Mouse (Mus musculus): ENCODE results near the gene Ergic1. TPM values are rescaled to one million over a fixed set of nuclear protein-coding genes. Genes with fewer than 3 reads are reported as not detected.

The Ergic1 gene
- polyA plus RNA-seq, 1 experiment from 2014 or later, result 33.8 TPM

- Histone ChIP-seq H3K36me3 (replicated peaks) (peaks cover 17% of the 10 kb centered on the region), H3K27me3 (no peaks in the 10 kb centered on the region), H3K4me2 (no peak overlapping the region), H3K9me3 (replicated peaks) (no peaks in the 10 kb centered on the region), H3K27ac (replicated peaks) (no peak overlapping the region), H3K9ac (no peak overlapping the region), H3K4me1 (replicated peaks) (peaks cover 49% of the 10 kb centered on the region), H3K4me3 (replicated peaks) (no peak overlapping the region)
- no peak for ATAC-seq (ENCODE audit: insufficient read depth)
- WGBS (ENCODE audit: insufficient replicate concordance), result 85% methylated on average over 6 of the region's 6 CpGs
Measured at GRCm38 (mm10) chr17:26563476-26563875, 2.2 kb downstream of the Ergic1 start.

DNA sequence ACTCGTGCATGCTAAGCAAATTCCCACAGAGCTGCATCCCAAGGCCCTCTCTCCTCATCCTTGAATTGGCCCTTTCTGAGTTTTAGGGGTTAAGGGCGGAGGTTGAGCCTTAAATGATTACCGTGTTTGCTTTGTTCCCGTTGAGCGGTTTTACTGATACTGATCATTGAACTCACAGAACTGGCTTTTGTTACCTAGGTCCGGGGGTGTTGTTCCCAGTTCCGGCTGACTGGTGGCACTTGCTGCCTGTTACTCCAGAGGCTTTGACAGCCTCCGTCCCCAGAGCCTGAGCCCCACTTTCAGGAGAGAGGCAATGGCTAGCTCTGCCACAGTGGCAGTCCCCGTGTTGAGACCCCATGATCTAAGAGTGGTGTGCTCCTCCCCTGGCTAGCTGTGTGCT lies 3.1 kb downstream of the Ergic1 start:
- Histone ChIP-seq H3K4me3 (replicated peaks) (no peak overlapping the region), H3K4me2 (0 out of 2 replicates have a peak overlapping the region, but pooled peaks have one; percentile 12), H3K36me3 (replicated peaks) (peaks cover 20% of the 10 kb centered on the region), H3K9me3 (replicated peaks) (no peaks in the 10 kb centered on the region), H3K4me1 (replicated peaks) (peaks cover 44% of the 10 kb centered on the region), H3K9ac (no peak overlapping the region), H3K27me3 (no peaks in the 10 kb centered on the region), H3K27ac (replicated peaks) (no peak overlapping the region)
- WGBS (ENCODE audit: insufficient replicate concordance), result 66% methylated on average over 9 of the region's 9 CpGs
- no peak for ATAC-seq (ENCODE audit: insufficient read depth)

- Histone ChIP-seq H3K27ac (replicated peaks) (no peak overlapping the region), H3K36me3 (replicated peaks) (peaks cover 20% of the 10 kb centered on the region), H3K9ac (no peak overlapping the region), H3K4me1 (replicated peaks) (peaks cover 44% of the 10 kb centered on the region), H3K4me3 (replicated peaks) (no peak overlapping the region), H3K9me3 (replicated peaks) (no peaks in the 10 kb centered on the region), H3K27me3 (no peaks in the 10 kb centered on the region), H3K4me2 (no peak overlapping the region)
- ATAC-seq (ENCODE audit: insufficient read depth), result no peak
- 65% methylated on average over 8 of the region's 8 CpGs for WGBS (ENCODE audit: insufficient replicate concordance)
Measured at GRCm38 (mm10) chr17:26567142-26567817, 6.0 kb downstream of the Ergic1 start.

GRCm38 (mm10) chr17:26567818-26568173 lies 6.5 kb downstream of the Ergic1 start:
- H3K27me3 ChIP-seq, result no peaks in the 10 kb centered on the region
- ATAC-seq (ENCODE audit: insufficient read depth), result no peak
- no peak overlapping the region for H3K4me3 ChIP-seq (replicated peaks)
- peaks cover 39% of the 10 kb centered on the region for H3K4me1 ChIP-seq (replicated peaks)
- 82% methylated on average over 4 of the region's 4 CpGs for WGBS (ENCODE audit: insufficient replicate concordance)
- H3K9ac ChIP-seq, result no peak overlapping the region
- H3K36me3 ChIP-seq (replicated peaks), result peaks cover 20% of the 10 kb centered on the region
- no peak overlapping the region for H3K4me2 ChIP-seq
- H3K9me3 ChIP-seq (replicated peaks), result no peaks in the 10 kb centered on the region
- H3K27ac ChIP-seq (replicated peaks), result no peak overlapping the region

GRCm38 (mm10) chr17:26569594-26570350 lies 8.5 kb downstream of the Ergic1 start:
- H3K9ac ChIP-seq, result no peak overlapping the region
- H3K4me3 ChIP-seq (replicated peaks), result no peak overlapping the region
- peaks cover 32% of the 10 kb centered on the region for H3K4me1 ChIP-seq (replicated peaks)
- 74% methylated on average over 4 of the region's 4 CpGs for WGBS (ENCODE audit: insufficient replicate concordance)
- no peaks in the 10 kb centered on the region for H3K27me3 ChIP-seq
- no peak overlapping the region for H3K27ac ChIP-seq (replicated peaks)
- H3K4me2 ChIP-seq, result no peak overlapping the region
- no peaks in the 10 kb centered on the region for H3K9me3 ChIP-seq (replicated peaks)
- no peak for ATAC-seq (ENCODE audit: insufficient read depth)
- peaks cover 15% of the 10 kb centered on the region for H3K36me3 ChIP-seq (replicated peaks)

DNA sequence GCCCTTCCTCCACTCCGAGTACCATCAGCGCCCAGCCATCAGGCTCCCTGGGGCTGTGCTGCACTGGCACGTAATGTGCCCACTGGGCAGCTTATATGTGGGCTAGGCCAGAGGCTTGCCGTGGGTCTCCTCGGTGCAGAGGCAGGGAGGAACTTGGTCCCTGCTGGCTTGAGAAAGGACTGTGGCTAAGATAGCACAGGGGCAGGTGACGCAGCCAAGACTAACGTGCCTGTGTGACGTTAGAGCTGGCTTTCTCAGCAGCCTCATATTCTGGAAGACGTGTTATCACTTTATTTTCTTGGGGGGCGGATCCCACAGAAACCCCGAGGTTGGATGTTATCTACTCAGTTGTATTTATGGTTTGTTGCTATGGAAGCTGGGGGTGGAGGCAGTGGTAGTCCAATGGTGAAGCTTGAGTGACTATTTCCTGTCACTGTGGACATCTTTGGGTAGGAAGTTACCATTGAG lies 9.4 kb downstream of the Ergic1 start:
- no peak overlapping the region for H3K9ac ChIP-seq
- peaks cover 15% of the 10 kb centered on the region for H3K36me3 ChIP-seq (replicated peaks)
- H3K4me2 ChIP-seq, result peak overlapping the region; percentile 9; the same call in 1 of the 2 replicates
- 0 out of 2 replicates have a peak, but pooled peaks have one; percentile 46 for ATAC-seq (ENCODE audit: insufficient read depth)
- H3K27me3 ChIP-seq, result no peaks in the 10 kb centered on the region
- WGBS (ENCODE audit: insufficient replicate concordance), result 27% methylated on average over 11 of the region's 11 CpGs
- H3K27ac ChIP-seq (replicated peaks), result peak overlapping the region; percentile 53
- H3K9me3 ChIP-seq (replicated peaks), result no peaks in the 10 kb centered on the region
- H3K4me1 ChIP-seq (replicated peaks), result peaks cover 38% of the 10 kb centered on the region
- no peak overlapping the region for H3K4me3 ChIP-seq (replicated peaks)

GRCm38 (mm10) chr17:26571377-26571776 lies 10.1 kb downstream of the Ergic1 start:
- no peaks in the 10 kb centered on the region for H3K9me3 ChIP-seq (replicated peaks)
- no peak overlapping the region; the same call in 1 of the 2 replicates for H3K27ac ChIP-seq (replicated peaks)
- no peak overlapping the region for H3K4me2 ChIP-seq
- H3K27me3 ChIP-seq, result no peaks in the 10 kb centered on the region
- no peak overlapping the region for H3K9ac ChIP-seq
- H3K36me3 ChIP-seq (replicated peaks), result peaks cover 13% of the 10 kb centered on the region
- peaks cover 45% of the 10 kb centered on the region for H3K4me1 ChIP-seq (replicated peaks)
- ATAC-seq (ENCODE audit: insufficient read depth), result peak; percentile 55
- WGBS (ENCODE audit: insufficient replicate concordance), result 58% methylated on average over 3 of the region's 3 CpGs
- H3K4me3 ChIP-seq (replicated peaks), result no peak overlapping the region

- Histone ChIP-seq H3K9ac (no peak overlapping the region), H3K4me1 (replicated peaks) (peaks cover 54% of the 10 kb centered on the region), H3K27me3 (no peaks in the 10 kb centered on the region), H3K4me2 (no peak overlapping the region), H3K4me3 (replicated peaks) (no peak overlapping the region), H3K9me3 (replicated peaks) (no peaks in the 10 kb centered on the region), H3K27ac (replicated peaks) (no peak overlapping the region), H3K36me3 (replicated peaks) (peaks cover 13% of the 10 kb centered on the region)
- no peak for ATAC-seq (ENCODE audit: insufficient read depth)
- WGBS (ENCODE audit: insufficient replicate concordance), result 77% methylated on average over 11 of the region's 11 CpGs
Measured at GRCm38 (mm10) chr17:26572265-26572664, 11.0 kb downstream of the Ergic1 start.

- Histone ChIP-seq H3K36me3 (replicated peaks) (no peaks in the 10 kb centered on the region; the same call in 1 of the 2 replicates), H3K4me3 (replicated peaks) (no peak overlapping the region), H3K9me3 (replicated peaks) (no peaks in the 10 kb centered on the region), H3K4me2 (no peak overlapping the region), H3K4me1 (replicated peaks) (peaks cover 56% of the 10 kb centered on the region), H3K9ac (no peak overlapping the region), H3K27ac (replicated peaks) (no peak overlapping the region), H3K27me3 (no peaks in the 10 kb centered on the region)
- no peak for ATAC-seq (ENCODE audit: insufficient read depth)
- WGBS (ENCODE audit: insufficient replicate concordance), result 80% methylated on average over 11 of the region's 11 CpGs
Measured at GRCm38 (mm10) chr17:26574118-26574517, 12.8 kb downstream of the Ergic1 start.

DNA sequence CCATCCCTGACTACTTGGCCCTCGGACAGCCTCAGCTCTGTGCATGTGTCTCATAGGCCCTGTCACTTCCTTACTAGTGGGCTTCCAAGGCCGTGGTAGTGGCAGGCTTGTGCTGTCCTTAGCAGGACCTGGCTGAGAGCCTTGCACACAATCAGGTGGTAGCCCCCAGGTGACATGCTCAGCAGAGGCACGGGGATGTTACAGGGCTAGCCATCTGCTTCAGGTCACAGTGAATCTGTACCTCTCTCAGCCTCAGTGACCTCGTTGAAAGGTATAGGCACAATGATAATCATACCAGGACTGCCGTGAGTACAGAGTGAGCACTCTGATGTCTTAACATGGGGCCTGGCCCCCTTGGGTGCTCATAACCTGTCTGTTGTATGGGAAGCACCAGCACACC lies 13.4 kb downstream of the Ergic1 start:
- no peak for ATAC-seq (ENCODE audit: insufficient read depth)
- peaks cover 54% of the 10 kb centered on the region for H3K4me1 ChIP-seq (replicated peaks)
- no peak overlapping the region for H3K9ac ChIP-seq
- H3K27me3 ChIP-seq, result no peaks in the 10 kb centered on the region
- H3K36me3 ChIP-seq (replicated peaks), result no peaks in the 10 kb centered on the region; the same call in 1 of the 2 replicates
- no peak overlapping the region for H3K4me2 ChIP-seq
- no peak overlapping the region for H3K27ac ChIP-seq (replicated peaks)
- H3K4me3 ChIP-seq (replicated peaks), result no peak overlapping the region
- no peaks in the 10 kb centered on the region for H3K9me3 ChIP-seq (replicated peaks)
- 69% methylated on average over 5 of the region's 5 CpGs for WGBS (ENCODE audit: insufficient replicate concordance)
